Mouse (Mus musculus) lung, postnatal 0 days (tissue): ENCODE measurements at regions not wholly inside any gene's neighbourhood (a gene's known extent, or its start where the extent isn't known, plus 50 kb on each side); places are given as distances from the start of the nearest gene placed in this dataset.

Source experiments
- CTCF ChIP-seq: IDR thresholded peaks from 2 replicates; pipeline ENCODE4 v1.5.1; 2016; ENCODE audit warnings: antibody characterized with exemption, mild to moderate bottlenecking
- EP300 ChIP-seq: IDR thresholded peaks from 2 replicates; pipeline ENCODE4 v1.6.1; 2016; ENCODE audit warnings: antibody characterized with exemption, mild to moderate bottlenecking, control low read depth

DNA sequence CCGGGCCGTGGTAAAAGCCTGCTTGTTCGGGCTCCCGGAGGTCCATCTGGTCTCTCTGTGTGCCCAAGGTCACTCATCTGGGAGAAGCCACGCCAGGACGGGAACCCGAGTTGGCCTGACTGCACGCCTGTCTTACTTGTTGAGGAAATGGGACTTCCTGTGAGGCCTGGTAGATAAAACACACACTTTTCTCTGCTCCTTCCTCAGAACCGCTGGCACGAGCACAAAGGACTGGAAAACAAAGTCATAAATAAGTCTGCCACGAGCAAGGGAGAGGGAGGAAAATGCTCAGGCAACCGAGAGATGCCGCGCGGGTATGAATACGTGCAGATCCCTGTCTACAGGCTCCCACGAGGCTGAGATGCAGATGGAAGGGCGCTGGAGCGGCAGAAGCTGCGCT, 131.6 kb downstream of the Rybp start:
- no peak for TF ChIP-seq CTCF
- peak; percentile 74 for TF ChIP-seq EP300
